Mouse (Mus musculus): ENCODE measurements at regions not wholly inside any gene's neighbourhood (a gene's known extent, or its start where the extent isn't known, plus 50 kb on each side); places are given as distances from the start of the nearest gene placed in this dataset.

GRCm38 (mm10) chr4:56533344-56533985 lies 206.4 kb upstream of the Gm26657 start:
- Histone ChIP-seq H3K4me3 (ENCODE audit: control insufficient read depth in 1 of 2, insufficient read depth in 1 of 2, low read depth in 1 of 2, low read length in 2 of 2) (no peak overlapping the region), H3K27me3 (ENCODE audit: control insufficient read depth, insufficient read depth, low read length) (no peaks in the 10 kb centered on the region), H3K36me3 (ENCODE audit: control insufficient read depth, insufficient read depth, low read length) (no peaks in the 10 kb centered on the region), H3K27ac (replicated peaks in 1 of 2; ENCODE audit: control insufficient read depth in 1 of 2, insufficient read depth in 1 of 2, low read depth in 2 of 2, low read length in 2 of 2) (no peak overlapping the region), H3K9me3 (ENCODE audit: control insufficient read depth, low read length) (0 out of 2 replicates have a peak, but pooled peaks cover 4% of the 10 kb centered on the region), H3K4me1 (ENCODE audit: control insufficient read depth in 2 of 2, insufficient read depth in 2 of 2, low read length in 2 of 2) (peaks cover 4 to 5% of the 10 kb centered on the region in 2 experiments; a peak in 2 of 4 replicates), H3K4me2 (ENCODE audit: low read length) (no peak overlapping the region), H3K9ac (ENCODE audit: low read length) (no peak overlapping the region)
- no peak for ATAC-seq (ENCODE audit: insufficient number of reproducible peaks, insufficient read depth, low FRiP score, low read depth)
- WGBS = 71% methylated on average over 9 of the region's 9 CpGs

DNA sequence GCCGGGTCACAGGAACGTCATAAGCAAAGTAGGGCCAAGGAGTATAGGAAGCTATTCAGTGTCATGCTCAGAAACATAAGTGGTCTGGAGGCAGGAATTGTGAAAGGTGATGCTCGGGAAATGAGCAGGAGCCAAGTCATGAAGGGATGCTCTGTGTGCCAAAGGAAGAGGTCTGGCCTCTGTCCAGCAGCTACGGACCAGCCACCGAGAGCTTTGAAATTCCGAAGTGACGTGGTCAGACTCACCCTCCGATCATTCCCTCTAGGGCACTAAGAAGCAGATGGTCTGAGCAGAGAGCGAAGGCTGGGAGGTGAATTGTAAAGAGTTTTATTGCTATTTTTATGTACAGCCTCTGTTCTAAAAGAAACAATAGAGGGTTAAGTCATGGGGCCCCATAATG lies 206.9 kb upstream of the Gm26657 start:
- Histone ChIP-seq H3K27ac (replicated peaks in 1 of 2; ENCODE audit: control insufficient read depth in 1 of 2, insufficient read depth in 1 of 2, low read depth in 2 of 2, low read length in 2 of 2) (no peak overlapping the region), H3K36me3 (ENCODE audit: control insufficient read depth, insufficient read depth, low read length) (no peaks in the 10 kb centered on the region), H3K9ac (ENCODE audit: low read length) (no peak overlapping the region), H3K27me3 (ENCODE audit: control insufficient read depth, insufficient read depth, low read length) (no peaks in the 10 kb centered on the region), H3K9me3 (ENCODE audit: control insufficient read depth, low read length) (0 out of 2 replicates have a peak, but pooled peaks cover 4% of the 10 kb centered on the region), H3K4me2 (ENCODE audit: low read length) (no peak overlapping the region), H3K4me1 (ENCODE audit: control insufficient read depth in 2 of 2, insufficient read depth in 2 of 2, low read length in 2 of 2) (peaks cover 4 to 5% of the 10 kb centered on the region in 2 experiments; a peak in 2 of 4 replicates), H3K4me3 (ENCODE audit: control insufficient read depth in 1 of 2, insufficient read depth in 1 of 2, low read depth in 1 of 2, low read length in 2 of 2) (no peak overlapping the region)
- 39% methylated on average over 9 of the region's 9 CpGs for WGBS
- ATAC-seq (ENCODE audit: insufficient number of reproducible peaks, insufficient read depth, low FRiP score, low read depth) = no peak

DNA sequence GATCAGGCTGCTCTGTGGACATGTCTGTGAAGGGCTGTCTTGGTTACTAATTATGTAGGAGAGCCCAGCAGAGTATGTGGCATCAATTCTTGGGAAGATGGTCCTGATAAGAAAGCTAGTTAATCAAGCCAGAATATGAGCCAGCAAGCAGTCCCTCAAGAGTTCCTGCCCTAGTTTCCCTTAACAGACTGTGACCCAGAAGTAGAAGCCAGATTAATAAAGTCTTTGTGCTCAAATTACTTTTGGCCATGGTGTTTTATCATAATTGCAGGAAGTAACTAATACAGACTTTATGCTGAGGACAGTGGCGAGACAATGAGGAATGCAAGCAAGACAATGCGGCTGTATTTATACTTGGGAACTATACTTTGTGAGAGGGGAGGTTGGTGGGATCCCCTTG lies 211.3 kb upstream of the Gm26657 start:
- WGBS = 76% methylated on average over 2 of the region's 2 CpGs
- ATAC-seq (ENCODE audit: insufficient number of reproducible peaks, insufficient read depth, low FRiP score, low read depth) = no peak

DNA sequence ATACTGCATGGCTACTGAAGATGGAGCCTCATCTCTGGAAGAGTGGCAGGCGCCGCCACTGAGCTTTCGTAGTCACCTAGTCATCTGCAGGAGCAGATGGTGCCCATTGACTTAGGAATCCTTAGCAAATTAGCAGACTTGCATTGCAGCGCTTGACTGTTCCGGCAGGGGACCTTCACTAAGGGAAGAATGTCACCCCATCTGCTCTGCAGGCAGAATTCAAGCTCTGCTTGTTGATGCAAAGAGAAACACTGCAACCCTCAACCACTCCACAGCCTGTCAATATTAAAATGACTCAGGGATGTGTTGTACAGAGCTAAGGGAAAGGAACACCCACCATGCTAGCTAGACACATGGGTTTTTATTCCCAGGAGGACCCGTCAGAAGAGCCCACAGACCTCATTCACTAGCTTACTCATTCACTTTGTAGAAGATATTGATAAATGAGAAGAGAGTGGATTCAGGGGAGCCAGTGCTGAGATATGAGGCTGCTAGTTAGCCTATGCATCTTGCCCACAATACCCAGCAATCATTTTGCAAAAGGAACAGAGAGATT lies 215.4 kb upstream of the Gm26657 start:
- Histone ChIP-seq H3K27ac (replicated peaks in 1 of 2; ENCODE audit: control insufficient read depth in 1 of 2, insufficient read depth in 1 of 2, low read depth in 2 of 2, low read length in 2 of 2) (no peak overlapping the region), H3K4me2 (ENCODE audit: low read length) (no peak overlapping the region), H3K36me3 (ENCODE audit: control insufficient read depth, insufficient read depth, low read length) (no peaks in the 10 kb centered on the region), H3K9me3 (ENCODE audit: control insufficient read depth, low read length) (no peaks in the 10 kb centered on the region), H3K4me3 (ENCODE audit: control insufficient read depth in 1 of 2, insufficient read depth in 1 of 2, low read depth in 1 of 2, low read length in 2 of 2) (no peak overlapping the region), H3K9ac (ENCODE audit: low read length) (no peak overlapping the region), H3K4me1 (ENCODE audit: control insufficient read depth in 2 of 2, insufficient read depth in 2 of 2, low read length in 2 of 2) (no peaks in the 10 kb centered on the region), H3K27me3 (ENCODE audit: control insufficient read depth, insufficient read depth, low read length) (no peaks in the 10 kb centered on the region)
- WGBS = 77% methylated on average over 6 of the region's 6 CpGs
- no peak for ATAC-seq (ENCODE audit: insufficient number of reproducible peaks, insufficient read depth, low FRiP score, low read depth)

More for the DNA sequence above, 211.3 kb upstream of the Gm26657 start:
- no peak overlapping the region for H3K4me3 ChIP-seq (ENCODE audit: control insufficient read depth in 1 of 2, insufficient read depth in 1 of 2, low read depth in 1 of 2, low read length in 2 of 2)
- no peaks in the 10 kb centered on the region for H3K27me3 ChIP-seq (ENCODE audit: control insufficient read depth, insufficient read depth, low read length)
- no peak overlapping the region for H3K27ac ChIP-seq (replicated peaks in 1 of 2; ENCODE audit: control insufficient read depth in 1 of 2, insufficient read depth in 1 of 2, low read depth in 2 of 2, low read length in 2 of 2)
- H3K4me2 ChIP-seq (ENCODE audit: low read length) = no peak overlapping the region
- no peaks in the 10 kb centered on the region for H3K9me3 ChIP-seq (ENCODE audit: control insufficient read depth, low read length)
- H3K36me3 ChIP-seq (ENCODE audit: control insufficient read depth, insufficient read depth, low read length) = no peaks in the 10 kb centered on the region
- no peak overlapping the region for H3K9ac ChIP-seq (ENCODE audit: low read length)
- peaks cover 4 to 5% of the 10 kb centered on the region in 2 experiments; a peak in 2 of 4 replicates for H3K4me1 ChIP-seq (ENCODE audit: control insufficient read depth in 2 of 2, insufficient read depth in 2 of 2, low read length in 2 of 2)

GRCm38 (mm10) chr4:56507770-56508169 lies 232.1 kb upstream of the Gm26657 start:
- WGBS = 90% methylated on average over 4 of the region's 4 CpGs
- Histone ChIP-seq H3K4me3 (ENCODE audit: control insufficient read depth in 1 of 2, insufficient read depth in 1 of 2, low read depth in 1 of 2, low read length in 2 of 2) (no peak overlapping the region), H3K9me3 (ENCODE audit: control insufficient read depth, low read length) (no peaks in the 10 kb centered on the region), H3K36me3 (ENCODE audit: control insufficient read depth, insufficient read depth, low read length) (no peaks in the 10 kb centered on the region), H3K27ac (replicated peaks in 1 of 2; ENCODE audit: control insufficient read depth in 1 of 2, insufficient read depth in 1 of 2, low read depth in 2 of 2, low read length in 2 of 2) (no peak overlapping the region), H3K27me3 (ENCODE audit: control insufficient read depth, insufficient read depth, low read length) (no peaks in the 10 kb centered on the region), H3K9ac (ENCODE audit: low read length) (no peak overlapping the region), H3K4me1 (ENCODE audit: control insufficient read depth in 2 of 2, insufficient read depth in 2 of 2, low read length in 2 of 2) (no peaks in the 10 kb centered on the region), H3K4me2 (ENCODE audit: low read length) (no peak overlapping the region)
- ATAC-seq (ENCODE audit: insufficient number of reproducible peaks, insufficient read depth, low FRiP score, low read depth) = no peak

GRCm38 (mm10) chr4:56506786-56507185 lies 233.1 kb upstream of the Gm26657 start:
- H3K9ac ChIP-seq (ENCODE audit: low read length) = no peak overlapping the region
- WGBS = 63% methylated on average over 1 of the region's 1 CpGs
- no peak for ATAC-seq (ENCODE audit: insufficient number of reproducible peaks, insufficient read depth, low FRiP score, low read depth)
- H3K27me3 ChIP-seq (ENCODE audit: control insufficient read depth, insufficient read depth, low read length) = no peaks in the 10 kb centered on the region
- H3K4me1 ChIP-seq (ENCODE audit: control insufficient read depth in 2 of 2, insufficient read depth in 2 of 2, low read length in 2 of 2) = no peaks in the 10 kb centered on the region
- H3K36me3 ChIP-seq (ENCODE audit: control insufficient read depth, insufficient read depth, low read length) = no peaks in the 10 kb centered on the region
- H3K9me3 ChIP-seq (ENCODE audit: control insufficient read depth, low read length) = no peaks in the 10 kb centered on the region
- no peak overlapping the region for H3K4me2 ChIP-seq (ENCODE audit: low read length)
- H3K27ac ChIP-seq (replicated peaks in 1 of 2; ENCODE audit: control insufficient read depth in 1 of 2, insufficient read depth in 1 of 2, low read depth in 2 of 2, low read length in 2 of 2) = no peak overlapping the region
- no peak overlapping the region for H3K4me3 ChIP-seq (ENCODE audit: control insufficient read depth in 1 of 2, insufficient read depth in 1 of 2, low read depth in 1 of 2, low read length in 2 of 2)

GRCm38 (mm10) chr4:56506067-56506466 lies 233.8 kb upstream of the Gm26657 start:
- no peaks in the 10 kb centered on the region for H3K27me3 ChIP-seq (ENCODE audit: control insufficient read depth, insufficient read depth, low read length)
- no peak overlapping the region for H3K4me3 ChIP-seq (ENCODE audit: control insufficient read depth in 1 of 2, insufficient read depth in 1 of 2, low read depth in 1 of 2, low read length in 2 of 2)
- no peaks in the 10 kb centered on the region for H3K9me3 ChIP-seq (ENCODE audit: control insufficient read depth, low read length)
- ATAC-seq (ENCODE audit: insufficient number of reproducible peaks, insufficient read depth, low FRiP score, low read depth) = no peak
- H3K9ac ChIP-seq (ENCODE audit: low read length) = no peak overlapping the region
- 39% methylated on average over 1 of the region's 1 CpGs for WGBS
- H3K27ac ChIP-seq (replicated peaks in 1 of 2; ENCODE audit: control insufficient read depth in 1 of 2, insufficient read depth in 1 of 2, low read depth in 2 of 2, low read length in 2 of 2) = no peak overlapping the region
- no peak overlapping the region for H3K4me2 ChIP-seq (ENCODE audit: low read length)
- no peaks in the 10 kb centered on the region for H3K4me1 ChIP-seq (ENCODE audit: control insufficient read depth in 2 of 2, insufficient read depth in 2 of 2, low read length in 2 of 2)
- H3K36me3 ChIP-seq (ENCODE audit: control insufficient read depth, insufficient read depth, low read length) = no peaks in the 10 kb centered on the region
